Mouse (Mus musculus) hematopoietic stem cell, adult 5-6 weeks (primary cell): ENCODE data around the gene Gnb1. TPM values are rescaled to one million over a fixed set of nuclear protein-coding genes. Genes with fewer than 3 reads are reported as not detected.
"Not testable (repeated sequence)": the region's sequence is repeated elsewhere in the genome, so short reads cannot be mapped to it uniquely, and the experiment has no call there.

Experiments
- ATAC-seq, 2 experiments: fragments of 125-278 bp in 1 of 2; replicated peaks in 1 of 2; 2 replicates each; pipeline ENCODE4 v1.8.0; 2016 to 2017; ENCODE audit warnings: inconsistent platforms in 2 of 2, mild to moderate bottlenecking in 2 of 2, moderate number of reproducible peaks in 2 of 2, low read depth in 1 of 2, moderate TSS enrichment in 1 of 2; ENCODE audit not compliant: low FRiP score in 2 of 2, poor library complexity in 2 of 2, severe bottlenecking in 2 of 2, insufficient read depth in 1 of 2, low TSS enrichment in 1 of 2
- total RNA-seq: library from RNA; stranded (forward); fragments of 172-1452, 232-1000 nt; gene quantifications from 2 replicates; pipeline ENCODE4 v1.2.3, GENCODE M21; 2017

Gene Gnb1
- total RNA-seq, 1 experiment from 2014 or later = 236 TPM

DNA sequence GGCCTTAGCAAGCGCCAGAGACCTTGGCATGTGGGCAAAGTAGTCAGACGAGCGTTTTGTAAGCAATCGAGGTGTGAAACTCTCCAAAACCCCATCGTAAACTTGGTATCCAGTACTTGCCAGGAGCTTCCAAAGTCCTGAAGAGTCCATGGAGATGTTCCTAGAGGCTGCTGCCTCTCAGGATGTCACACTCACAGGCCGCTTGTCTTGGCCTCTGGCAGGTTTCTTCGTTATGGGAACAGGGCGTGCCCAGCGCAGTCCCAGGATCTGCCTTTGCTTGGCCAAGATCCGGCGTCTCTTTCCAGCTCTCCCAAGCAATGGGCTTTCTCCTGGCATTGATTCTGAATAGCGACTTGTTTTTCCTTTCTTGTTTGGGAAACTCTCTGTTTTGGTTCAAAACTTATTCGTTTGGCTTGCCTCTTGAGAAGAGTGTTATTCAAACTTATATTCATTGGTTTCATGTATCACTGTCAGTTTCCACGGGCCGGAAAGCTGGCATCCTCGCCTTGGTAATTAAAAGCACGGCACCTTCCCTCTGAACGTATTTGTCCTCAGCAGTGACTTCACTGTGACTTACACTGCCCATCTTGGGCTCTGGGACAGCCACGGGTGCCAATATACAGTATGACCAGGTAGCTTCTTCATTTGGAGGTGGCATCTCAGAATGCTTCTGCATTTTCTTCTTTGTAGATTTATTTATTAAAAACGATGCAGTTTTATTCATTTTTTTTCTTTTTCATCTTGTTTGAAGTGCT is 73.3 kb downstream of the Gnb1 start:
- no peak for ATAC-seq

DNA sequence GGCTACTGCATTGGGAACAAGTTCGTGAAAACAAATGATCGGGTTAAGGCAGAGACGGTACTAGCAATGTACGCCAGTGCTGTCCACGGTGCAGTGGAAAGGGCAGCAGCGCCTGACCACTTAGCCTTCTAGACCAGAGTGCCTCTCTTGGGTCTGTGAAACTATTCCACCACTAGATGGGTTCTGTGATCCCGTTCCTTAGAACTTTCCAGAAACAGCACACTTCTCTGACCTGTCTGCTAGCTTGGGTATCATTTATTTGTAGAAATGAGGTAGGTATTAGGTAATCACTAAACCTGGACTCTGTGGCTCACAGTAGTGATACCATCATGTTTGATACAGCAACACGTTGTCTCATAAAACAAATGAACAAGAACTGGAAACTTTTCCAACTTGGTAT is 75.4 kb downstream of the Gnb1 start:
- no peak for ATAC-seq

DNA sequence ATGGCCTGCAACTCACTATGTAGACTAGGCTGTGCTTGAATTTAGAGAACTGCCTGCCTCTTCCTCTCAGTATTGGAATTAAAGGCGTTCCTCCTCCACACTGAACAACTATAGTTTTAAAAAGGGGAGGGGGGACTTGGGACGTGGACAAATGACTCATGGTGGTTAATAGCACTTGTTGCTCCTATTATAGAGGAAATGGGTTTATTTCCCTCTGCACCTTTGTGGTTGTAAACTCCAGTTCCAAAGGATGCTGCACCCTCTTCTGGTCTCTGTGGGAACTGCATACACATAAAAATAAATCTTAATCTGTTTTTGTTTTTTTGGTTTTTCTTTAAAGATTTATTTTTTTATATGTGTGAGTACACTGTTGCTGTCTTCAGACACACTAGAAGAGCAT is 77.0 kb downstream of the Gnb1 start:
- peak in 1 of 2 experiments; percentile 23; a peak in 2 of 4 replicates for ATAC-seq

DNA sequence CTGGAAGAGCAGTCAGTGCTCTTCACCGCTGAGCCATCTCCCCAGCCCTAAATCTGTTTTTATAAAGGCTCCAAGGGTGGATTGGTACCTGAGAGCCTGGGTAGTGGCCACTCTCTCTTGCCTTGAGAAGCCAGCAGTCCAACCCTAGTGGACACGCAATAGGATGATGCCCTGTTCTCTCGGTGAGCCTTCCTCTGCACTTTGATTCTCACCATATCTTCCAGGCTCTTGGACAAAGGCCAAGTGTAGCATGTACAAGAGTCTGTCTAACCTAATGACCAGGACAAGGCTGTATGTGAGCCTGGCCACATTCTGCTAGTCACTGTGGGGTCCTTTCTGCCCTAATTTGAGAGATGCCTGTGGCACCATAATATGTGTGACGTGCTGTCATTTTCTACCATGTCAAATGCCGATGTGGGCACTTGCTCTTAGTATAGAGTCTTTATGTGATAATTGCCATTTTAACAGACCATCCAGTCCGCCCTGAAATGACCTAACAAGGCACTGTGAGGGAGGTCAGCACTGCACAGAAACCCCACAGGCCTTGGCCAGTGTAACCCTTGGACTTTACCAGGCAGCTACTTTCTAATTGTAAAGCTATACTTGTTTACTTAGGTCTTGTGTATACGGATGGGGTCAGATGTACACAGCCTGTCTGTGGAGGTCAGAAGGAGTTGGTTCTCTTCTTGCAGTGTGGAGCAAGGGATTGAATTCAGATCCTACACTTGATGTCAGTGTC is 77.6 kb downstream of the Gnb1 start:
- ATAC-seq = no peak

DNA sequence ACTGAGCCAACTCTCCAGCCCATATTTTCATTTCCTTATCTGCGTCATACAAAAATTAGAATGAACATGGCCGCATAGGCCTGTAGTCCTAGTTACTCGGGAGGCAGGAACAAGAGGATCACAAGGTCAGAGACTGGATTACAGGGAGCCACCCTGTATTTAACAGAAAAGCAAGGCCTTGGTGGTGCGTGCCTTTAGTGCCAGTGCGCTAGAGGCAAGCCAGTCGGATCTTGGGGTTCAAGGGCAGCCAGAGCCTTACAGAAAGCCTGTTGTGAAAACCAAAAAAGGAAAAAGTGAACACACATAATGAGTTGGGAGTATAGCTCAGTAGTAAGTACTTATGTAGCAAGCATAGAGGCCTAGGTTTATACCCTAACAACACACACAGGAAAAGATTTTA is 78.7 kb downstream of the Gnb1 start:
- ATAC-seq = no peak

DNA sequence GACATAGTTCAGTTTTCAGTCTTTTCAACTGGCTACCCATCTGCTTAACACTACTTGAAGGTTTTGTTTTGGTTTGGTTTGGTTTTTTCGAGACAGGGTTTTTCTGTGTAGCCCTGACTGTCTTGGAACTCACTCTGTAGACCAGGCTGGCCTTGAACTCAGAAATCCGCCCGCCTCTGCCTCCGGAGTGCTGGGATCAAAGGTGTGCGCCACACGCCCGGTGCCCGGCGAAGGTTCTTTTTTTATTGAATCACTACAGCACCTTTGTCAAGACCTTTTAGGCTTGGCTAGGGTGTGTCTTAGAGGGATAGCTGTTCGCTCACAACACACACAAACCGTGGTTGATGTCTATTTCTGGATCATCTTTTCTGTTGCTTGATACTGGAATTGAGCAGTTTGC is 79.2 kb downstream of the Gnb1 start:
- not testable (repeated sequence) for ATAC-seq

DNA sequence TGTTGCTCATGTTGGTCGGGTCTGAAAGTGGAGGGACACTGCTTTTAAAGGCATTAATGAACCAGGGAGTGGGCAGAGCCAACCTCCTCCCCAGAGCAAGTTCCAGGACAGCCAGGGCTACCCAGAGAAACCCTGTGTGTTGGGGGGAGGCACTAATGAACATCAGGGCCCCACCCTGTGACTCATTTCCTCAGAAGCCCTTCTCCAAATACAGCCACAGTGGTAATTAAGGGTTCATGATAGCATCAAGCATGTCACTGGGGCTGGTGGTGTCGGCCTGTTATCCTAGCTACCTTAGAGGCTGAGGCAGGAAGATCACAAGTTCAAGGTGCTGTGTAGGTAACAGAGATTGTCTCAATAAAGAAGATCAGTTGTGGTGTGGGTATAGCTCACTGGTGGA is 80.3 kb downstream of the Gnb1 start:
- no peak for ATAC-seq

DNA sequence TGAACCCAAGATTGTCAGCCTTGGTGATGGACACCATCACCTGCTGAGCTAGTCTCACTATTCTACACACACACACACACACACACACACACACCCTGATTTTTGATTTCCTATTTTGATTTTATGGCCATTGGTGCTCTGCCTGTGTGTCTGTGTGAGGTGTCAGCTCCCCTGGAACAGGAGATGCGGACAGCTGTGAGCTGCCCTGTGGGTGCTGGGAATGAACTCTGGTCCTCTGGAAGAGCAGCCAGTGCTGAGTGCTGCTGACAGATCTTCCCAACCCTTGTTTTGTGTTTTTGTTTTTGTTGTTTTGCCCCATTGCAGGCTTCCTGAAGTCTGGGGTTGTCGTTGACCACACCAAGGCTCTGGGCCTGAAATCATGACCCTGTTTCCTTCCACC is 82.0 kb downstream of the Gnb1 start:
- no peak for ATAC-seq

DNA sequence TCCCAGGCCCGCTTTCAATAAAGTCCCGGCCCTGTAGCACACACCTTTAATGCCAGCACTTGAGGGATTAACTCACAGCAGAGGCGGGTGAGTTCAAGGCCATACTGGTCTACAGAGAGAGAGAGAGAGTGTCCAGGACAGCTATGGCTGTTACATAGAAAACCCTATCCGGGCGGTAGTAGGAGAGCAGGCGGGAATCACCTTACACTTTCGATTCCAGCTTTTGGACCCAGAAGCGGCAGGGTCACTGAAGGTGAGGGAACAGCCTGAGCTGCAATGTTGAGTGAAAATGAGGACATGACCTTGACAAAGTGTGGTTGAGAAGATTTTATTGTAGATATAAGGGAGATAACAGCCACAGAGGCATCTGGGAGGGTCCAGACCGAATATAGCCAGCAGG is 82.7 kb downstream of the Gnb1 start:
- no peak for ATAC-seq

DNA sequence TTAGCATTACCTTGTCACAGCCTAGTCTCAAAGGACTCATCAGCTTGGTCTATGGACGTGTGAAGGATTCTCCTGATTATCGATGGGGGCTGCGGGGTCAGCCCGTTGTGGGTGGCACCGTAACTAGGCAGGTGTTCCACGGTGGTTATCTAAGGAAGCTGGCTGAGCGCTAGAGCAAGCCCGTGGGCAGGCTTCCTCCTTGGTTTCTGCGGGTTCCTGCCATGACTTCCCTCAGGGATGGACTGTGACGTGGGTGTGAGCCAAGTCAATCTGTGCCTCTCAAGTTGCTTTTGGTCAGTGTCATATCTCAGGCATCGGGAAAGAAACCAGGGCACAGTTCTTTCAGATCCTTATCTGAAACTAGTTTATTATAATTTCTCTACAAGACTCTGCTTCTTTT is 83.8 kb downstream of the Gnb1 start:
- ATAC-seq = peak; percentile 74 to 78

DNA sequence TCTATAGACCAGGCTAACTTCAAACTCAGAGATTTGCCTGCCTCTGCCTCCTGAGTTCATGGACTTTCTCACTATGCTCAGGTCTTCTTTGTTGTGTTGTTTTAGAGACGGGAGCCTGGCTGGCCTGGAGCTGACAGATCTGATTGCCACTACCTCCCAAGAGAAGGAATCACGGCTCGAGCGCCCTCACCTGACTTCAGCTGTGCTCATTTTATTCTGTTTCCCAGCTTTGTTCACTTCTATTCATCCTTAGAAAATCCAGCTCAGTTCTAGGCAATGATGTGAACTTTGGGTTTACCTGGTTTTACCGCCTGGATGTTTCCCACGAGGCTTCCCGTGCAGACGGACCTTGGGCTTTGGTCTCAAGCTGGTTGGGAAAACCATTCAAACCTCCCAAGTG is 84.4 kb downstream of the Gnb1 start:
- no peak for ATAC-seq

DNA sequence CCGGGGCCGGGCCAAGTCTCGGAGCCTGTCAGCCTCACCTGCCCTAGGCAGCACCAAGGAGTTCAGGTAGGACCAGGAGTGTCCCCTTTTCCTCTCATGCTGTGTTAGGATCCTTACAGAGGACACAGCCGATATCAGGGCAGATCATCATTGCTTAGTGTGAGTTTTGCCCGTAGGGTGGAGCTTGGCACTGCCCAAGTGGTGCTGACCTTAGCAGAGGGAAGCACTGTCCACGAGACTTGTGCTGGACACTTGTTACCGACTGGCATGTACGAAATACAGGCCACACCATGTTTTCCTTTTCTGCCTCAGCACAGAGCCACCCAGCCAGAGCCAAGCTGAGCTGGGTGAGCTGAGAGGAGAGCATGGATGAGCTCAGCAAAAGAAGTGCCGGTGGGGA is 86.0 kb downstream of the Gnb1 start:
- ATAC-seq = no peak

DNA sequence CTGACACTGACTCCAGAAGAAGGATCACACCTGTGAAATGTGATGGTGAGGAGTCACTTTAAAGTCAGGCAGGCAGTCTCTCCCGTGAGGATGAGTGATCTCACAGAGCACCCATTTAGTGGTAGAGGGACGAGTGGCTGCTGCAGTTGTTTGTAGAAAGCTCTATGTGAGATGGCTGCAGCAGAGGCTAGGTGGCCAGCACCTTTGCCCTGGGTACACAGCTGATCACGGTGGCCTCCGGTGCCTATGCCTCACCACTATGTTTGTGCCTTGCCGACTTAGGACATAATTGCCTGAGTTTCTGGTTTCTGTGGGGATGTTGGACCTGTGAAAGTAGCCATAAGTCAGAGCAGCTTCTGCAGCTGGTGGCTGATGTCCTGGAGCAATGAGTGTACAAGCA is 86.6 kb downstream of the Gnb1 start:
- ATAC-seq = no peak

DNA sequence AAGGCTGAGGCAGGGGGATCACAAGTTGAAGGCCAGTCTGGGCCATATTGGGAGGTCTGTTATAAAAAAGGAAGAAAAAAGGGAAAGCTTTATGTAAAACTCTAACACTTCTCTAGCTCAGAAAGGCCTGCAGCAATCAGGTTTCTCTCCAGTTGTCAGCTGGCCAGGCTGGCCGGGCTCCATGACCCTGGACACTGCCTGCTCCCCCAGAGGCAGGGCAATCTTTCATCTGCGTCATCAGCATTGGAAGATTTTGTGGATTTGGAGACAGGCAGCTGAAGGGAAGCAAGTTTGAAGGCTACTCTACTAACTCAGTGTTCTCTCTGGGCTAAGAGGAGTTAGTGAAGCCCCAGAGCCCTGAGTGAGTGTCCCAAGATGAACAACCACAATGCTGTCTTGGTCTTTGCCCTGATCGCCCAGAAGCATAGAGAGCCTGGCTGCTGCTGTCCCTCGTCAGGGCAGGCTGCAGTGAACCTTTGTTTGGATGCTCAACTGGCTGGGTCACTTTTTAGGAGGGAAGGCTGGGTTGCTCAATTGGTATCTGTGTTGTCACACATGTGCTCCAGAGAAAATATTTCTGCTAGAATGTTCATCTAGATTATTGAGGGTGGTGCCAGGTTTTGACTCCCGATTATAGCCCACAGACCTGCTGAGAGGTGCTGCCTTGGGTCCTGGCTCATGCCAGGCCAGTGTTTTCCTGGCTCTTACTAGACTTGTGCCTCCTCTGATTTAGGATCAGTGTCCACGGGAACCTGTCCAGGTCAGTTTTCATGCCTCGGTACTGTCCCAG is 87.4 kb downstream of the Gnb1 start:
- ATAC-seq = no peak

DNA sequence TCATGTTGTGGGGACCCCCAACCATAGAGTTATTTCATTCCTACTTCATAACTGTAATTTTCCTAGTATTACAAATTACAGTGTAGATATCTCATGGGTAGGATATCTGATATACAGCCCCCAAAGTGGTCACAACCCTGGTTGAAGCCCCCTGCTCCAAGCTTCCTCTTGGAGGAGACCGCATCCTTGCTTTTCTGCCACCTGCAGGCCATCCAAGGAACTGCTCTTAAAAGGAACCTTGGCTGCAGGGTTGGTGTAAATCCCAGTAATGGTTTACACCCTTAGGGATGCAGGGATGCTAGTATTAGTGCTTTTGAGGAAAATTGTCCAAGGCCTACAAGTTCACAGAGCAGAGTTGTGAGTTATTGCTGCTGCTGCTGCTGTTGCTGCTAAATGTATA is 89.3 kb downstream of the Gnb1 start:
- ATAC-seq = 0 out of 4 replicates have a peak, but pooled peaks have one; percentile 24 to 65

DNA sequence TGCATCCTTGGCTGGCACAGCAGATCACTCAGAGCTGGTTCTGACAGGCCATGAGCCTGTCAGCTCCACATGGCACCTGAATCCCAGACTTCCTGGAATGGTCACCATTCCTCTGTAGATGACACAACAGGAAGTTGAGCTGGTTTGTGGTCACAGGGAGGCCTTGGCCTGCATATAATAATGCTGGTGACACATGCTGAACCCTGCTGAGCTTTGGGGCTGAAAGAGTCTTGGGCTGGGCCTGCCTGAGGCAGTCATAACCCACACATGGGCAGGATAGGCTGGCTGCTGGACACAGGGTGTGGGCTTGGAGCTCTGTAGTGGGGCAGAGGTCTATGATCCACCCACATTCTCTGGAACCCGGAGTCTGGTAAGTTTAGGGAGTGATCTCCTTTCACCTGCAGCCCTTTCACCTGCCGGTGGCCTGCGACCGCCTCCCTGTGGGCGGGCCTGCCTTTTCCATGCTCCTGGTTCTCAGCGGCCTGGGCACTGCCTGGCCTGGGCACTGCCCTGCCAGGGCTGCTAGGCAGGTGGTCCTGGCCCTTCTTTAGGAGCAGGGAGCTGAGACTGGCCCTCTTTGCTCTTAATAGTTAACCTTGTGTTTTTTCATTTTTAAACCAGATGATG is 91.2 kb downstream of the Gnb1 start:
- ATAC-seq = peak; percentile 32 to 50; a peak in 3 of 4 replicates

DNA sequence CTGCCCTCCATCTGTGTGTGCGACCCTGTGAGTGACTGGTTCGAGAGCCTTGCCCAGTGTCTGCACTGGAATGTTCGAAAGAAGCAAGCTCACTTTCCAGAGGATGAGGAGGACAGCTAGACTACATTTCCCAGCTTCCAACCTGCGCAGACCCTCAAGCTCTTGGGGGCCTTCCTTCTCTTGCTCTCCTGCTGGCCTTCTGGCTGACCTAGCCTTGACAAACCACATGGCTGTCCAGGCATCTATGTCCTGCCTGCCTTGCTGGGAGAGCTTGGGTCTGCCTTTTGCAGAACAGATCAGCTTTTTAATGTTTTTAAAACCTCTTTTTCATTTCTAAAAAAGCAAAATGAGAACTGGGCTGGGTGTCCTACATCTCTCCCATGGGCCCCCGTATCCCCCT is 98.2 kb downstream of the Gnb1 start:
- no peak for ATAC-seq
